Mouse (Mus musculus) heart, embryonic 14.5 days (tissue): ENCODE data around the gene Rtp4. TPM values are rescaled to one million over a fixed set of nuclear protein-coding genes. Genes with fewer than 3 reads are reported as not detected.

ENCODE experiments used
- ATAC-seq: fragments of 200-750 bp; cut with Nextera tagmentation; 2 replicates; pipeline ENCODE4 v1.8.0; 2017; ENCODE audit warnings: low read depth, moderate TSS enrichment; ENCODE audit not compliant: insufficient number of reproducible peaks, insufficient read depth, low FRiP score
- H3K27ac ChIP-seq, 2 experiments: fragments of 200-500 bp in 1 of 2; fragments of 300-500 bp in 1 of 2; sonication (generic) in 1 of 2; replicated peaks in 1 of 2; 2 replicates each; pipeline ENCODE4 v1.5.1; 2012 to 2014; ENCODE audit warnings: low read depth in 2 of 2, low read length in 2 of 2, control low read depth in 1 of 2, mild to moderate bottlenecking in 1 of 2, mixed read lengths in 1 of 2; ENCODE audit not compliant: control insufficient read depth in 1 of 2, insufficient read depth in 1 of 2
- H3K27me3 ChIP-seq: fragments of 300-500 bp; sonication (generic); 2 replicates; pipeline ENCODE4 v1.6.1; 2014; ENCODE audit warnings: mild to moderate bottlenecking, low read length, control low read depth; ENCODE audit not compliant: control insufficient read depth, insufficient read depth
- H3K36me3 ChIP-seq: fragments of 300-500 bp; sonication (generic); 2 replicates; pipeline ENCODE4 v1.6.1; 2014; ENCODE audit warnings: mild to moderate bottlenecking, control low read depth, low read length, mixed read lengths; ENCODE audit not compliant: control insufficient read depth, insufficient read depth
- H3K4me1 ChIP-seq, 2 experiments: fragments of 200-500 bp in 1 of 2; fragments of 300-500 bp in 1 of 2; sonication (generic) in 1 of 2; 2 replicates each; pipeline ENCODE4 v1.6.1; 2012 to 2014; ENCODE audit warnings: low read length in 2 of 2, control low read depth in 1 of 2, mixed read lengths in 1 of 2; ENCODE audit not compliant: control insufficient read depth in 2 of 2, insufficient read depth in 2 of 2
- H3K4me2 ChIP-seq: fragments of 300-500 bp; sonication (generic); 2 replicates; pipeline ENCODE4 v1.6.1; 2014; ENCODE audit warnings: mild to moderate bottlenecking, low read length
- H3K4me3 ChIP-seq, 2 experiments: fragments of 200-500 bp in 1 of 2; fragments of 300-500 bp in 1 of 2; sonication (generic) in 1 of 2; 2 replicates each; pipeline ENCODE4 v1.5.1; 2012 to 2014; ENCODE audit warnings: low read length in 2 of 2, mild to moderate bottlenecking in 2 of 2, control low read depth in 1 of 2, low read depth in 1 of 2, moderate library complexity in 1 of 2; ENCODE audit not compliant: control insufficient read depth in 1 of 2, insufficient read depth in 1 of 2
- H3K9ac ChIP-seq: fragments of 300-500 bp; sonication (generic); 2 replicates; pipeline ENCODE4 v1.6.1; 2014; ENCODE audit warnings: mild to moderate bottlenecking, low read length
- H3K9me3 ChIP-seq: fragments of 300-500 bp; sonication (generic); 2 replicates; pipeline ENCODE4 v1.6.1; 2016; ENCODE audit warnings: low read length, control low read depth; ENCODE audit not compliant: control insufficient read depth
- WGBS: fragments of 180-500 bp; shearing (Covaris S2); extraction: QIAGEN DNeasy Blood & Tissue Kit; methylation state at CpG from one replicate; pipeline ENCODE4 v1.1.7; 2014; 5-methylcytosine and 5-hydroxymethylcytosine counted together
- polyA plus RNA-seq: library from polyadenylated mRNA; unstranded; fragments of >200 nt; fragmentation: Nextera tagmentation; extraction: Ambion mirVana; gene quantifications from 2 replicates; pipeline ENCODE4 v1.2.1, GENCODE M21; 2014

Gene Rtp4
- polyA plus RNA-seq, 1 experiment from 2014 or later = 7.8 TPM

DNA sequence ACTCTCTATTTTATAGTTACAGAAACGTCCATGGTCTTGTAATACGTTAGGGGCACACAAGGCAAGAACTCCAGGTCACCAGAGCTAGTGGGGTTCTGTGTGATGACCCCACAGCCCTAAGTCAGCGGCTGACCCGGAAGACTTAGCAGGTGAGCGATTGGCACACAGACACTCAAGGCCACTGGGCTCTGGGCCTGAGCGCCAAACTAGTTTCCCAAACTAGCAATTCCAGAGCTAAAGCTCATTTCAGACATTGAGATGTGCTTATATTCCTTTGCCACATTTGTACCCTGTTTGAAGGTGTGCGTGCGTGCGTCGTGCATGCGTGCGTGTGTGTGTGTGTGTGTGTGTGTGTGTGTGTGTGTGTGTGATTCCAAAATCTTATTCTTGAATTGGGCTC, 37.2 kb upstream of the Rtp4 start:
- no peaks in the 10 kb centered on the region for H3K27me3 ChIP-seq
- ATAC-seq = no peak

DNA sequence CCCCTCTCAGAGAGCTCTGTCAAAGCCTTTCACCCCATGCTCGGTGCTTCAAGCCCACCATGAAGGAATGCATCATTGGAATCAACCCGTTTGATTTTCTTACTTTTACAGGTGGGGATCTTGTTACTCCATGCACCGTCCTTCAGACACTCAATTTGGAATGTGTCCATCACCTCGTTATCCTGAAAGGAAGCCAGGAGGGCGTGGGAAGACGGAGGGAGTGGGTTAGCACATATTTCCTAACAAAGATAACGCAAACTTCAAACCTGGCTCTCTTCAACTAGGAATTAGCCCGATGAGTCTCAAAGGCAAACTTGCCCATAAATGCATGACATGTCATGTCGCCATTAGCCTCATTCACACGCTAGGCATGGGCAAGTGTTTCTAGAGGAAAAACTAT, 36.8 kb upstream of the Rtp4 start:
- H3K27me3 ChIP-seq = no peaks in the 10 kb centered on the region
- H3K36me3 ChIP-seq = peaks cover 5% of the 10 kb centered on the region; the same call in 1 of the 2 replicates
- no peak for ATAC-seq
- no peak overlapping the region for H3K4me2 ChIP-seq
- H3K9ac ChIP-seq = no peak overlapping the region
- 75% methylated on average over 10 of the region's 10 CpGs for WGBS
- H3K27ac ChIP-seq = no peak overlapping the region
- H3K9me3 ChIP-seq = no peaks in the 10 kb centered on the region
- H3K4me3 ChIP-seq = no peak overlapping the region
- no peaks in the 10 kb centered on the region for H3K4me1 ChIP-seq

More for the DNA sequence above, 37.2 kb upstream of the Rtp4 start:
- Histone ChIP-seq H3K4me3 (no peak overlapping the region), H3K4me2 (no peak overlapping the region), H3K9ac (no peak overlapping the region), H3K4me1 (no peaks in the 10 kb centered on the region), H3K36me3 (peaks cover 5% of the 10 kb centered on the region; the same call in 1 of the 2 replicates), H3K27ac (no peak overlapping the region), H3K9me3 (no peaks in the 10 kb centered on the region)
- whole genome bisulfite sequencing = 92% methylated on average over 12 of the region's 12 CpGs

DNA sequence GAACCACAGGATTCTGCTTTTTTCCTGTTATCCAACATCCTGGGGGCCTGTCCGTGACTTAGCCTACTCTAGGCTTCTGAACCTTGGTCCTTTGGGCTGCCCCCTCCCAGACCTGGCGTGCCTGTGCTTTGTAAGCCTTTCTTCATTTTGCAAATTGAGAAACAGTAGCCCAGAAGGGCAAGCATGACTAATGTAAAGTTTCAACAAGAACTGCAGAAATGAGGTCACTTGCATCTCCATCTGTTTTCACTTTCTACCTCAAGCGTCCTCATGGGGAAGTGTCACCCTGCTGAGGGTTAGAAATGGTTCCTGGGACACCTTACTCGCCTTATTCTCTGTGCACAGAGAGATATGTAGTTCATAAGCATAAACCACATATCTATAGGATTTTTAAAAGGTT, 27.3 kb upstream of the Rtp4 start:
- H3K27me3 ChIP-seq = no peaks in the 10 kb centered on the region; the same call in 1 of the 2 replicates
- 78% methylated on average over 4 of the region's 4 CpGs for WGBS
- H3K9ac ChIP-seq = no peak overlapping the region
- no peak for ATAC-seq
- peaks cover 14% of the 10 kb centered on the region; the same call in 1 of the 2 replicates for H3K36me3 ChIP-seq
- no peak overlapping the region for H3K4me2 ChIP-seq
- peaks cover 5 to 16% of the 10 kb centered on the region in 2 experiments for H3K4me1 ChIP-seq
- no peak overlapping the region for H3K4me3 ChIP-seq
- H3K27ac ChIP-seq = no peak overlapping the region
- H3K9me3 ChIP-seq = no peaks in the 10 kb centered on the region

DNA sequence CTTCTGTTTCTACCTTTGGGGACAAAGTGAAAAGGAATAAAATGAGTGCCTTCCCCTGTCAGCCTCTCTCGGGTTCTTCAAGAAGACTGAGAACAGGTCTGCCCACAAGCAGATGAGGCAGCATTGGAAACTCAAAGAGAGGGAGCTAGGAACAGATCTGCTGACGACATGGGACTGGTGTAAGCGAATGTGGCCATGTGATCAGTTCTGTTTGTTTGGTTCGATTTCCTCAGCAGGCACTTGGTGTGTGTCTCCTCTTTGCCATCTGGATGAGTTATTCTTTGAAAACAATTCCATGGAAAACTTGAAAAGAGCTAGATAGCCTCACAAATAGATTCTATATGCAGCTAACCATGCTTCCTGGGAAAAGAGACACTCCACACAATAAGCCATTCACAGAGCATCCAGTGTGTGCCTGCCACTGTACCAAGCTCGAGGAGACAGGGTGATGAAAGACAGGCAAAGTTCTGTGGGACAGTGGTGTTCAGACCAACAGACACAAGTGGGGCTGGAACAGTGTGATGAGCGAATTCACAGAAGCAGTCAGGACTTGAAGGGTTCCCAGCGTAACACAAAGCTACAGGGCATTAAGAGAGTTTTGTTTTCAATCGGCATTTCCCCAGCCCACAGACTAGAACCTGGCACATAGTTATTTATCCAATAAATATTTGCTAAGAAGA, 23.7 kb upstream of the Rtp4 start:
- H3K4me2 ChIP-seq = no peak overlapping the region
- H3K9me3 ChIP-seq = no peaks in the 10 kb centered on the region
- ATAC-seq = no peak
- H3K4me1 ChIP-seq = peaks cover 18 to 51% of the 10 kb centered on the region in 2 experiments
- H3K9ac ChIP-seq = no peak overlapping the region
- H3K27me3 ChIP-seq = no peaks in the 10 kb centered on the region; the same call in 1 of the 2 replicates
- H3K36me3 ChIP-seq = peaks cover 11% of the 10 kb centered on the region; the same call in 1 of the 2 replicates
- H3K4me3 ChIP-seq = no peak overlapping the region
- no peak overlapping the region for H3K27ac ChIP-seq
- WGBS = 59% methylated on average over 8 of the region's 8 CpGs

DNA sequence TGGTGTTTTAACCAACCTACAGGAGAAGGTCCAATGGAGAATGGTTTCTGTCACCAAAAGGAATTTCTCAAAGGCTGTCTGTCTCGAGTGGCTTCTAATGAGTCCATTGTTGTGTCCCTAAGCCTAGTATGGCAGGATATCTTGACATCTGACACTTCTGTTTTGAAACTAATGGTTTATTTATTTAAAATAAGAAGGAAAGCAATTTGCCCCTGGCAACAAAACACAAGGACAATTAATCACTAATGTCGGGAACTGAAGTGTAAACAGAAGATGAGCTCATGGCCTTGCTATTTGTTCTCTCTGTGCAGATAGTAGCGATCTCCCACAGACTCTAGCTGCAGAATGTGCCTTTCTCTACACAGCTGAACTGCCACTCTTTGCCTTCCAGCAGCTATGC, 22.7 kb upstream of the Rtp4 start:
- peaks cover 21 to 61% of the 10 kb centered on the region in 2 experiments for H3K4me1 ChIP-seq
- H3K9ac ChIP-seq = no peak overlapping the region
- H3K9me3 ChIP-seq = no peaks in the 10 kb centered on the region
- H3K27me3 ChIP-seq = no peaks in the 10 kb centered on the region
- 16% methylated on average over 3 of the region's 3 CpGs for WGBS
- peak overlapping the region; percentile 28 to 82 for H3K27ac ChIP-seq
- H3K4me3 ChIP-seq = no peak overlapping the region
- H3K36me3 ChIP-seq = peaks cover 9% of the 10 kb centered on the region; the same call in 1 of the 2 replicates
- no peak for ATAC-seq
- H3K4me2 ChIP-seq = 0 out of 2 replicates have a peak overlapping the region, but pooled peaks have one; percentile 59

DNA sequence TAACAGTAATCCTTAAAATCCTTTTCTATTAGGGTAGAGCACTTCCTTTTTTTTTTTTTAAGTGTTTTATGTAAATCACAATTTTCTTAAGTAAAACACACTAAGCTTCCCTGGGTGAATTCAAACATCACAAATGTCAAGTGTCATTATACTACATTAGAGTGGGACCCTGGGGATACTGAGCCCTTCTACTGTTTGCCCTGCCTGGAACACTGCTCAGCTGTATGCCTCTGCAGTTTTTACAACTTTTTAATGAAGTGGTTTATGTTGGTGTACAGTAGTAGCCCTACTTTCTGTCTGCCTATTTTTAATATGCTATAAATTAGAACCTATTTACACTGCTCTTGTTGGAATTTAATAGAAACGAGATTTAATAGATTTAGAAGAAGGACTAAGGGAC, 22.2 kb upstream of the Rtp4 start:
- H3K4me2 ChIP-seq = peak overlapping the region; percentile 59

DNA sequence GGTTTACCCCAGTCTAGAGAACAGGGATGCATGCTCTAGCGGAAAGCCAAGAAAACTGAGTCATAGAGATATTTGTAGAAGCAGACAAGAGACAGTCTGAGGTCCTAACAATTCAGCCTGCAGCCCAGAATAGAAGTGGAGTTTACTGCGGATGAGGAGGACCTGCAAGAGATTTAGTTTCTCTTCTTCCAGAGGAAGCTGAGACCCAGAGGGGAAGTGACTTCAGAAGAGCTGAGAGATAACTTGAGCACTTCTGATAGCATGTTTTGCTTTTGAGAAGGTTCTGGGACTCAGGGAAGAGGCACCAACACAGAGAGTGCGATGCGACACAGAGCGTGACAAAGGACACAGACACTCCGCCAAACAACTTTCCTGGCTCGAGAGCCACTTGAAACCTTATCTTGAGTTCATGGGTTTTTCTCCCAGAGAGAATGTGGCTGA, 21.4 kb upstream of the Rtp4 start:
- H3K9ac ChIP-seq = peak overlapping the region; percentile 38; the same call in 1 of the 2 replicates
- ATAC-seq = peak; percentile 71
- H3K4me3 ChIP-seq = peak overlapping the region; percentile 19 to 28; a peak in 2 of 4 replicates
- peaks cover 25 to 69% of the 10 kb centered on the region in 2 experiments for H3K4me1 ChIP-seq
- H3K4me2 ChIP-seq = peak overlapping the region; percentile 59
- 6% methylated on average over 7 of the region's 7 CpGs for WGBS
- no peaks in the 10 kb centered on the region for H3K9me3 ChIP-seq
- peak overlapping the region; percentile 82 to 93 for H3K27ac ChIP-seq
- H3K36me3 ChIP-seq = peaks cover 6% of the 10 kb centered on the region; the same call in 1 of the 2 replicates
- H3K27me3 ChIP-seq = no peaks in the 10 kb centered on the region

More for the DNA sequence above, 22.2 kb upstream of the Rtp4 start:
- Histone ChIP-seq H3K9ac (peak overlapping the region; percentile 38; the same call in 1 of the 2 replicates), H3K27ac (peak overlapping the region in 1 of 2 experiments; percentile 82; a peak in 2 of 4 replicates), H3K27me3 (no peaks in the 10 kb centered on the region), H3K4me1 (peaks cover 21 to 64% of the 10 kb centered on the region in 2 experiments), H3K9me3 (no peaks in the 10 kb centered on the region), H3K4me3 (no peak overlapping the region), H3K36me3 (peaks cover 9% of the 10 kb centered on the region; the same call in 1 of the 2 replicates)
- 44% methylated on average over 1 of the region's 1 CpGs for WGBS
- no peak for ATAC-seq
